Mouse (Mus musculus): ENCODE results near the gene Adamts18. TPM values are rescaled to one million over a fixed set of nuclear protein-coding genes. Genes with fewer than 3 reads are reported as not detected.

Gene Adamts18
- polyA plus RNA-seq, 2 experiments: 2.7 to 3.1 TPM

DNA sequence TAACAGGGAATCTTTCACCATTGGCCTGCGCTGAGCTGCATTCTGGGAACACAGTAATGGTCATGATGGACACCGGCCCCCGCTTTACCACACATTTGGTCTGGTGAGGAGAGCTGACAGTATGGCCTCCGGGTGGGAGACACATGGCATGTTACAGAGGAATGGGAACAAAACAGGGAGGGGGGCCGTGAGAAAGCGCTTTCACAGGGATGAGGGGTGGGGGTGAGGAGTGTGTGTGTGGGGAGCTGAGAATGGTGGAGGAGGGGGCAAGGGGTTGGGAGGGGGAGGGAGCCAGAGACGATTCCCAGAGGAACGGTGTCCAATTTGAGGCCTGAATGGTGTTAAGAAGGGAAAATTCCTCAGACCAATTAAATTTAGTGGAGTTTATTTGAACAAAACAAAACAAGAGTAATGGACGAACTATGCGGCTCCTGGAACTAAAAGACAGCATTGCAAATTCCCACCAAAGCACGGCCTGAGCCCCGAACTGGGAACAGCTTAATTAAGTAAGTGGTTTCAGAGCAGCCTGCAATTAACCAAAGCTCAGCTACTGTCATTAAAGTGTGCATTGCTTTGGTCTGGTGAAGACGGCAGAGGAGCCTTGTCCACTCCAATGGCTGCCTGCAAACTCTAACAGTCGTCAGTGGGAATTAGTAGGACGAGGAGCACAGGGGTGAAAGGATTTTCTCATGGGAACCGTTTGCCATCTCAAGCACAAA lies 181.7 kb downstream of the Adamts18 start:
- Histone ChIP-seq H3K4me2 (replicated peaks; ENCODE audit: low read depth, low read length, severe bottlenecking) (no peak overlapping the region), H3K9me3 (ENCODE audit: control insufficient read depth, low read length) (no peaks in the 10 kb centered on the region), H3K27me3 (ENCODE audit: control insufficient read depth, insufficient read depth, low read length) (peaks cover 24% of the 10 kb centered on the region; the same call in 1 of the 2 replicates), H3K9ac (ENCODE audit: low read depth, low read length, severe bottlenecking) (no peak overlapping the region), H3K4me1 (ENCODE audit: control insufficient read depth, insufficient read depth, low read length) (peaks cover 12% of the 10 kb centered on the region; the same call in 1 of the 2 replicates), H3K4me3 (replicated peaks; ENCODE audit: low read length) (no peak overlapping the region), H3K27ac (replicated peaks; ENCODE audit: low read depth, low read length) (no peak overlapping the region), H3K36me3 (ENCODE audit: control insufficient read depth, insufficient read depth, low read length) (no peaks in the 10 kb centered on the region)
- no peak for TF ChIP-seq POLR2A (IDR thresholded peaks at IDR 0.05; ENCODE audit: borderline replicate concordance, extremely low read depth, insufficient read depth, insufficient read length)
- DNase-seq (ENCODE audit: low spot score) (no peak), ATAC-seq (ENCODE audit: low FRiP score, low read depth) (no peak)
- 36% methylated on average over 16 of the region's 16 CpGs for WGBS

DNA sequence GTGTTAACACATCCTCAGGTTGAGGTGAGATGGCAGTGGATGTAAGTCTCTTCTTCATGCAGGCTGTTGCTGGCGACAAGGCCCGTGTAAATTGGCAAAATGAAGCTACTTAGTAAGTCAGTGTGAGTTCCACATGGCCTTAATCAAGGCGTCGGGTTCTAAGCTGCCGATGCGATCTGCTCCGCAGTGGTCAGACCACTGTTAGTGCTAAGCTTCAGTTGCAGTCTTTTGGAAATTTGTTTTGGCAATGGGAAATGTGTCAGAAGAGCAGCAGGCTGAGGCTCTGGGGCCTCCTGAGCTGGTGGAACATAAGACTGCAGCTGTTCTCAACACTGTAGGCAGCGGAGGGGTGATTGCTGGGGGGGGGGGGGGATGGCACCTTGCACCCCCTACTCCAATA lies 182.6 kb downstream of the Adamts18 start:
- Histone ChIP-seq H3K27ac (replicated peaks; ENCODE audit: low read depth, low read length) (no peak overlapping the region), H3K9me3 (ENCODE audit: control insufficient read depth, low read length) (no peaks in the 10 kb centered on the region), H3K36me3 (ENCODE audit: control insufficient read depth, insufficient read depth, low read length) (no peaks in the 10 kb centered on the region), H3K4me1 (ENCODE audit: control insufficient read depth, insufficient read depth, low read length) (peaks cover 12% of the 10 kb centered on the region; the same call in 1 of the 2 replicates), H3K9ac (ENCODE audit: low read depth, low read length, severe bottlenecking) (no peak overlapping the region), H3K4me3 (replicated peaks; ENCODE audit: low read length) (no peak overlapping the region), H3K4me2 (replicated peaks; ENCODE audit: low read depth, low read length, severe bottlenecking) (no peak overlapping the region), H3K27me3 (ENCODE audit: control insufficient read depth, insufficient read depth, low read length) (peaks cover 24% of the 10 kb centered on the region; the same call in 1 of the 2 replicates)
- no peak for TF ChIP-seq POLR2A (IDR thresholded peaks at IDR 0.05; ENCODE audit: borderline replicate concordance, extremely low read depth, insufficient read depth, insufficient read length)
- DNase-seq (ENCODE audit: low spot score) (peak; percentile 23), ATAC-seq (ENCODE audit: low FRiP score, low read depth) (no peak; the same call in 1 of the 2 replicates)
- 24% methylated on average over 8 of the region's 8 CpGs for WGBS

DNA sequence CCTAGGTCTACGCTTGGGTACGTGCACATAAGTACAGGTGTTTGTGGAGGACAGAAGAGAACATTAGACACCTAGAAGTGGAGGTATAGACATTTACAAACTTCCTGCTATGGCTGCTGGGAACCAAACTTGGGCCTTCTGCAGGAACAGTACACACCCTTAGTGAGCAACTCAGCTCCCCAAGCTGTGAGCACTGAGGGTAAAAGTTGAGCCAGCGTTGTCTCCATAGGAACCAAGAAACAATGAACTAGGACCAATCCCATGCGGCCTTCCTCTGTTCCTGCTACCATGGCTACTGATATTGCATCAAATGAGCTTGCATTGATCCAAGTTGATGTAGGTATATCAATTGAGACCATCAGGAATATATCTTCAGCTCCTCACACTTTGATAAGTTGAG lies 183.5 kb downstream of the Adamts18 start:
- Histone ChIP-seq H3K27me3 (ENCODE audit: control insufficient read depth, insufficient read depth, low read length) (peaks cover 17% of the 10 kb centered on the region; the same call in 1 of the 2 replicates), H3K27ac (replicated peaks; ENCODE audit: low read depth, low read length) (no peak overlapping the region), H3K4me2 (replicated peaks; ENCODE audit: low read depth, low read length, severe bottlenecking) (no peak overlapping the region), H3K36me3 (ENCODE audit: control insufficient read depth, insufficient read depth, low read length) (no peaks in the 10 kb centered on the region), H3K9me3 (ENCODE audit: control insufficient read depth, low read length) (no peaks in the 10 kb centered on the region), H3K4me3 (replicated peaks; ENCODE audit: low read length) (no peak overlapping the region), H3K9ac (ENCODE audit: low read depth, low read length, severe bottlenecking) (no peak overlapping the region), H3K4me1 (ENCODE audit: control insufficient read depth, insufficient read depth, low read length) (peaks cover 12% of the 10 kb centered on the region; the same call in 1 of the 2 replicates)
- DNase-seq (ENCODE audit: low spot score) (no peak), ATAC-seq (ENCODE audit: low FRiP score, low read depth) (no peak)
- WGBS: 70% methylated on average over 4 of the region's 4 CpGs
- TF ChIP-seq POLR2A (IDR thresholded peaks at IDR 0.05; ENCODE audit: borderline replicate concordance, extremely low read depth, insufficient read depth, insufficient read length): no peak

DNA sequence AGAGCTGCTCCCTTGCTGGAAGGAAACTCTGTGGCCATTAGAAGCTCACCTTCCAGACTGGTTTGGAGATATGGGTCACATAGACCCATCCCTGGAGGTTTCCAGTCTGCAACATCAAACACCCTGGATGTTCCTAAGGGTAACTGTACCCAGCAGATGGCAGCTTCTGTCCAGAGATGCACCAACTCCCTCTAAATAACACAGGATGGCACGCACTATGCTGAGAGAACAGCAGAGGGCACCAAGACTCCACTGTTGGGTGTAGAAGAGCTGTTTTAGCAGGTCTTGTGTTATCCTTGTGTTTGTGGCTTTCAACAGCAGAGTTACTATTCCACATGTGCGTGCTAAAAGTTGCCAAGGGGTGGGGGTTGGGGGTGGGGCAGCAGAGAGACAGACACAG lies 184.0 kb downstream of the Adamts18 start:
- DNase-seq (ENCODE audit: low spot score): peak; percentile 87
- Histone ChIP-seq H3K4me1 (ENCODE audit: control insufficient read depth, insufficient read depth, low read length) (peaks cover 12% of the 10 kb centered on the region; the same call in 1 of the 2 replicates), H3K36me3 (ENCODE audit: control insufficient read depth, insufficient read depth, low read length) (no peaks in the 10 kb centered on the region), H3K27ac (replicated peaks; ENCODE audit: low read depth, low read length) (no peak overlapping the region), H3K9me3 (ENCODE audit: control insufficient read depth, low read length) (no peaks in the 10 kb centered on the region), H3K4me3 (replicated peaks; ENCODE audit: low read length) (no peak overlapping the region), H3K27me3 (ENCODE audit: control insufficient read depth, insufficient read depth, low read length) (peaks cover 14% of the 10 kb centered on the region; the same call in 1 of the 2 replicates), H3K4me2 (replicated peaks; ENCODE audit: low read depth, low read length, severe bottlenecking) (no peak overlapping the region), H3K9ac (ENCODE audit: low read depth, low read length, severe bottlenecking) (no peak overlapping the region)
- peak; percentile 77; the same call in 1 of the 2 replicates for ATAC-seq (ENCODE audit: low FRiP score, low read depth)
- 15% methylated on average over 2 of the region's 2 CpGs for WGBS
- TF ChIP-seq POLR2A (IDR thresholded peaks at IDR 0.05; ENCODE audit: borderline replicate concordance, extremely low read depth, insufficient read depth, insufficient read length): no peak

DNA sequence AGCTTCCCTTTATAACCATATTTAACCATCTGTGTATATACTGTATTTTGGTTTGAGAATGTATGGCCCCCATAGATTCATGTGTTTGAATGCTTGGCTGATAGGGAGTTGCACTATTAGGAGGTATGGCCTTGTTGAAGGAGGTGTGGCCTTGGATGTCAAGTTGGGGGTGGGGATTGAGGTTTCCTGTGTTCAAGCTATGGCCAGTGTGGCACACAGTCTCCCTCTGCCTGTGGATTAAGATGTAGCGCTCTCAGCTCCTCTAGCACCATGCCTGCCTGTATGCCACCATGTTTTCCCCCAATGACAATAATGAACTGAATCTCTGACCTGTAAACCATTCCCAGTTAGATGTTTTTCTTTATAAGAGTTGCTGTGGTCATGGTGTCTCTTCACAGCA lies 188.4 kb downstream of the Adamts18 start:
- WGBS: 93% methylated on average over 1 of the region's 1 CpGs

More for the DNA sequence above, 188.4 kb downstream of the Adamts18 start:
- TF ChIP-seq POLR2A (IDR thresholded peaks at IDR 0.05; ENCODE audit: borderline replicate concordance, extremely low read depth, insufficient read depth, insufficient read length): no peak
- Histone ChIP-seq H3K4me1 (ENCODE audit: control insufficient read depth, insufficient read depth, low read length) (peaks cover 3% of the 10 kb centered on the region; the same call in 1 of the 2 replicates), H3K9ac (ENCODE audit: low read depth, low read length, severe bottlenecking) (no peak overlapping the region), H3K4me2 (replicated peaks; ENCODE audit: low read depth, low read length, severe bottlenecking) (no peak overlapping the region), H3K36me3 (ENCODE audit: control insufficient read depth, insufficient read depth, low read length) (no peaks in the 10 kb centered on the region), H3K9me3 (ENCODE audit: control insufficient read depth, low read length) (no peaks in the 10 kb centered on the region), H3K27ac (replicated peaks; ENCODE audit: low read depth, low read length) (no peak overlapping the region), H3K4me3 (replicated peaks; ENCODE audit: low read length) (no peak overlapping the region), H3K27me3 (ENCODE audit: control insufficient read depth, insufficient read depth, low read length) (no peaks in the 10 kb centered on the region)
- DNase-seq (ENCODE audit: low spot score): no peak
- no peak for ATAC-seq (ENCODE audit: low FRiP score, low read depth)
